Mouse (Mus musculus): ENCODE data around the gene Rnpepl1.
"Not testable (repeated sequence)": the region's sequence is repeated elsewhere in the genome, so short reads cannot be mapped to it uniquely, and the experiment has no call there.

Rnpepl1 gene

GRCm38 (mm10) chr1:92936467-92936866 is 25.9 kb downstream of the Rnpepl1 start:
- no peak for DNase-seq (ENCODE audit: extremely low read depth, low read depth, low spot score)

DNA sequence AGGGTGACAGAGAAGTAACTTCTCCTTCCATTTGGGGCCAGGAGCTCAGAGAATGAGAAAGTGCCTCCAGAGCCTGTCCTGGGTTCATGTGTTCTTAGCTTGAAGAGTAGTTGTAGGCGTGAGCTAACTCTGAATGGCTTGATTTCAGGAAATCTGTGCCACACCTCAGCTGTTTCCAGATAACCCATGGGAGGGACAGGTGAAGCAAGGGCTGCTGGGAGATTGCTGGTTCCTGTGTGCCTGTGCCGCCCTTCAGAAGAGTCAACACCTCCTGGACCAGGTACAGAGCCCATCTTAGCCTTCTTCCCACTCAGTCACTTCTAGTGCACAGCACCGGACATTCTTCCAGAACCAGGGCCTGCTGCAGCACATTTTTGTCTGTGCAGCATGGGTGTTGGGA is 27.2 kb downstream of the Rnpepl1 start:
- no peak for DNase-seq (ENCODE audit: extremely low read depth, low read depth, low spot score)

GRCm38 (mm10) chr1:92939746-92940145 is 29.2 kb downstream of the Rnpepl1 start:
- no peak for DNase-seq (ENCODE audit: extremely low read depth, low read depth, low spot score)

DNA sequence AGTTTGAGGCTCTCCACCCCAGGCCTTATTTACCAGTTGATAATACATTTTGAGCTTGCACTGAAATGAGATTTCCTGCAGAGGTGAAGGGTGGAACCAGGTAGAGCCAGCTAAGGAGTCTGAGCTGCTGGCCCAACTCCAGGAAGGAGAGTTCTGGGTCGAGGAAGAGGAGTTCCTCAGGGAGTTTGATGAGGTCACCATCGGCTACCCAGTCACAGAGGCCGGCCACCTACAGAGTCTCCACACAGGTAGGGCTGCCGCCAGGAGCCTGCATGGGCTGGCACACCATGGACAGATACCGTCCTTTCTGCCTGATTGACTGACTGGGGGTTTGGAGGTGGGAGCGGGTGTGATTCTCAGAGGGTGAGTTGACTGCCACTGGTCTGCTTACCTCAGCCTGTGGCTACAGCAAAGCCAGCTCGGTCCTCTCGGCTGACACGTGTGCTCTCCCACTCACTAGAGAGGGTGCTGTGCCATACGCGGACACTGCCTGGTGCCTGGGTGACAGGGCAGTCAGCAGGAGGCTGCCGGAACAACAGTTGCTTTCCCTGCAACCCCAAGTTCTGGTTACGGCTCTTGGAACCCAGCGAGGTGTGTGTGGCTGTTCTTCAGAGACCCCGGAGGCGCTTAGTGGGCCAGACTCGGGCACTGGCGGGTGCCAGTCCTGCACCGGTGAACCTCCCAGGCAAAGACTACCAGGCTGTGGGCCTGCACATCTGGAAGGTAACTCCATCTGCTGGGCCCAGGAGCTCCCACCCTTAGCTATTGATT is 32.8 kb downstream of the Rnpepl1 start:
- DNase-seq (ENCODE audit: extremely low read depth, low read depth, low spot score), result no peak

DNA sequence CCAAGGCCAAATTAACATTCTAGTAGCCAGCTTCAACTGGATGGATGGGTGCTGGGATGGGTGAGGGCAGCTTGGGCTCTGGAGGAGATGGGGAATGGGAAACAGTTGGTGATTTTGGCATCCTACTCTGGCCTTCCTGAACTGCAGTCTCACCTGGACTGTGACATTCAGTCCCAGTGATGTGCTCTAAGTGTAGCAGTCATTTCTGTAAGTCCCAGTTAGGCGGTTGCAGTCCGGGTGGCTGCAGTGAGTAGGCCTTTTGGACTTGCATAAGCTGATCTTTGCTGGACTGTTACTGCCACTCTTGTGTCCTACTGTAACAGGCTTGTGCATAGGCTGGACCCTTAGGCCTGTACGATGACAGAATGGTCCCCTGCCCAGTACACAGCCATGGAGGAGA is 37.4 kb downstream of the Rnpepl1 start:
- DNase-seq (ENCODE audit: extremely low read depth, low read depth, low spot score), result no peak

DNA sequence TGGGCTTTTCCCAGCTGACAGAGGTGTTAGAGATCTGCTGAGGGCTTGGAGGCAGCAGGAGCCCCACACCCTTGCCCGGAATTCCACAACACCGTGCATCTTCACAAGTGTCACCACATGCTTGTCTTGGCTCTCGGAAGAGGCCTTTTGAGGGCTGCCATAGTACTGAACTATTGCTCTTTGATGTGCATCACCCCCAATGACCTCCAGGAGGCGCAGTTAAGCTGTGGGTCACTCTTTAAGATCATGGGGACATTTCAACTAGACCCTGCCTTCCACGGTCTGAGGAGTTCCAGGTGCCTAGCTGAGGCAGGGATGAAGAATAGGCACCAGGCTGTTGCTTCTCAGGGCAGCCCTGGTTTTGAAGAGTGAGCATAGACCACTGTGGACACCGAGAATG is 38.8 kb downstream of the Rnpepl1 start:
- no peak for DNase-seq (ENCODE audit: extremely low read depth, low read depth, low spot score)

DNA sequence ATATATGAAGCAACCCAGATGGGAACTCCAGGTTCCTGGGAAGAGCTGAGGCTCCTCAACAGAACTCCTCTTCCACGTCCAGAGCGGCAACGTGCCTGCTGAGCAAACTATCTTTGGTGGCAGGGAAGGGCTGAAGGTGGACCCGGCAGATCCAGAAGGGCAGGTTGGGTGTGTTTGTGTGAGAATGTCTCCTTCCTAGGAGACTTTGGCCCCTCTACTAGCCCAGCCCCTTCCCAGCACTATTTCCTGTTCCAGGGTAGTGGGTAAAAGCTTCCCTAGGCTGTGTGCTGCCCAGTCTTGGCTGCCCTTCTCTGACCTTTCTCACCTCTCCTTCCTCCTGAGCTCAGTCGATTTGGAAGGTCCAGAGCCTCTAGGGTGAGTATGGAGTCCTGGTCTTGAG is 40.0 kb downstream of the Rnpepl1 start, which contains the start of gene Gpr35:
Gpr35 (plus strand) TSS at position 259 of the 400 bp plus-strand sequence.
- no peak for DNase-seq (ENCODE audit: extremely low read depth, low read depth, low spot score)

DNA sequence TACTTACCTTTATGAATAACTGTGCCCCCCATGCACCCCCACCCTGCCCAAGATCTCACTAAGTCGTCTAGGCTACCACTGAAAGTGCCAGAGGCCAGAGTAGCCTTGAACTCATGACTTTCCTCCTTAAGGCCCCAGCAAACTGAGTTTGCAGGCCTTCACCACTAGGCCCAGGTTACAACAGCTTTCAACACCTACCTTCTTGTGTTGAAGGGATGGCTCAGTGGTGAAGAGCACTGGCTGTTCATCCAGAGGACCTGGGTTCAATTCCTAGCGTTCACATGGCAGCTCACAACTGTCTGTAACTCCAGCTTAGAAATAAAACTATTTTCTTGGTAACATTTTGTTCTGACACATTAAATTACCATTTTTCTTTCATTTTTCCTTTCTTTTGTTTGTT is 43.1 kb downstream of the Rnpepl1 start:
- no peak for DNase-seq (ENCODE audit: extremely low read depth, low read depth, low spot score)

DNA sequence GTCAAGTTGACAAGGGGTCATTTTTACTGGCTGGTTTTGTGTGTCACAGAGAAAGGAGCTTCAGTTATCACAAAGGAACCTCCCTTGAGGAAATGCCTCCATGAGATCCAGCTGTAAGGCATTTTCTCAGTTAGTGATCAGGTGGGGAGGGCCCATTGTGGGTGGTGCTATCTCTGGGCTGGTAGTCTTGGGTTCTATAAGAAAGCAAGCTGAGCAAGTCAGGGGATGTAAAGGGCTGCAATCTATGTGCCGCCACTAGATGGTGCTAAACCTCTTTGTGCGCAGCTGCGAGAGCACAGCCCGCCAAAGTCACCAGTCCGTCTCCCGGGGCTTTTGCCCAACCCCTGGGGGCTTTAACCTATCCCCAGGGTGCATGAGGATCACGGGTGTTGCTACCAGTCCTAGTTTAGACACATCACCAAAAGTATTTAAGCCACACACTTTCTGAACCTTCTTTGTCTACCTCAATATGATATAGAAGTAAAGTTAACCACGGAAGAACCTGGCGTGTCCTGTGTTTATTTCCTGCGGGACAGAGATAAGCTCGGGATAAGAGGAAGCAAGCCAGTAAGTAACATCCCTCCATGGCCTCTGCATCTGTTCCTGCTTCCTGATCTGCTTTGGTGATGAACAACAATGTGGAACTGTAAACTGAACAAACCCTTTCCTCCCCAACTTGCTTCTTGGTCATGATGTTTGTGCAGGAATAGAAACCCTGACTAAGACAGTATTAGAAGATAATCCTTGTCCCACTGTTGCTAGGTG is 46.2 kb downstream of the Rnpepl1 start:
- DNase-seq (ENCODE audit: extremely low read depth, low read depth, low spot score), result not testable (repeated sequence)

GRCm38 (mm10) chr1:92958999-92959398 is 48.4 kb downstream of the Rnpepl1 start:
- no peak for DNase-seq (ENCODE audit: extremely low read depth, low read depth, low spot score)

DNA sequence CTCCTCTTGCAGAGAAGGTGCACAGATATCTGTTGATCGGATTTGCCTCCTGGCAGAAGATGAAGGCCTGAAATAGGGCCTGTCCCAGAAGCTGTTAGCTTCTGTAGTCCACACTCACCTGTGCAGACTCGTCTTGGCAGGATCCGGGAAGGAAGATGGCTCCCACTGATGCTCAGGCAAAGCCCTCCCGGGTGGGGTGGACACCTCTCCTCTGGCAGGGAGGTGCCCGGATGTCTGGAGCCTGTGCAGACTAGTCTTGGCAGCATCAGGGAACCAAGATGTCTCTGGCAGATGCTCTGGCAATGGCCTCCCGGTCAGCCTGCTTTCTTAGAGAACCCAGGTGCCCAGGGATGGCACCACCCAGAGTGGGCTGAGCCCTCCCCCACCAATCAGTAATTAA is 60.2 kb downstream of the Rnpepl1 start:
- DNase-seq (ENCODE audit: extremely low read depth, low read depth, low spot score), result not testable (repeated sequence)

- DNase-seq (ENCODE audit: extremely low read depth, low read depth, low spot score), result peak; percentile 4
Measured at GRCm38 (mm10) chr1:92971879-92972795, 61.6 kb downstream of the Rnpepl1 start.

GRCm38 (mm10) chr1:92972854-92973253 is 62.3 kb downstream of the Rnpepl1 start:
- no peak for DNase-seq (ENCODE audit: extremely low read depth, low read depth, low spot score)
